Mouse (Mus musculus) kidney, adult 2 months (tissue): ENCODE measurements at regions not wholly inside any gene's neighbourhood (a gene's known extent, or its start where the extent isn't known, plus 50 kb on each side); places are given as distances from the start of the nearest gene placed in this dataset.

Experiments
- DNase-seq: peaks from one replicate; pipeline ENCODE4 v3.0.0; 2021
- H3K27ac ChIP-seq: fragments of 200-500 bp; 2 replicates; pipeline ENCODE4 v1.5.1; 2012; ENCODE audit warnings: low read depth, low read length, control low read depth, inconsistent platforms; ENCODE audit not compliant: insufficient read depth
- H3K27me3 ChIP-seq: fragments of 200-500 bp; replicated peaks from 2 replicates; pipeline ENCODE4 v1.6.1; 2012; ENCODE audit warnings: mild to moderate bottlenecking, moderate library complexity, low read length, inconsistent platforms; ENCODE audit not compliant: control insufficient read depth, insufficient read depth
- H3K36me3 ChIP-seq: fragments of 200-500 bp; 2 replicates; pipeline ENCODE4 v1.6.1; 2012; ENCODE audit warnings: mild to moderate bottlenecking, moderate library complexity, low read length, inconsistent platforms; ENCODE audit not compliant: control insufficient read depth, insufficient read depth
- H3K4me1 ChIP-seq: fragments of 200-500 bp; 2 replicates; pipeline ENCODE4 v1.6.1; 2011; ENCODE audit warnings: low read length; ENCODE audit not compliant: control insufficient read depth, insufficient read depth
- H3K4me3 ChIP-seq: fragments of 200-500 bp; 2 replicates; pipeline ENCODE4 v1.5.1; 2011; ENCODE audit warnings: mild to moderate bottlenecking, low read depth, low read length, control low read depth; ENCODE audit not compliant: insufficient read depth
- CTCF ChIP-seq: fragments of 200-500 bp; conservative IDR thresholded peaks from 2 replicates; pipeline ENCODE4 v1.5.1; 2011; ENCODE audit warnings: low read depth, mild to moderate bottlenecking, control low read depth, low read length, moderate library complexity, mixed read lengths; ENCODE audit not compliant: insufficient read depth, insufficient read length
- POLR2A ChIP-seq: fragments of 200-500 bp; IDR thresholded peaks from one replicate; pipeline ENCODE4 v1.6.1; 2011; ENCODE audit warnings: low read depth, low read length, control low read depth
- WGBS: fragments of 180-500 bp; shearing (Covaris S2); methylation state at CpG from one replicate; pipeline ENCODE4 v1.1.7; 2018; 5-methylcytosine and 5-hydroxymethylcytosine counted together

- Histone ChIP-seq H3K4me1 (no peaks in the 10 kb centered on the region), H3K27me3 (no peaks in the 10 kb centered on the region), H3K36me3 (no peaks in the 10 kb centered on the region), H3K27ac (no peak overlapping the region), H3K4me3 (no peak overlapping the region)
- DNase-seq, result no peak
- no peak for TF ChIP-seq POLR2A
- no peak for TF ChIP-seq CTCF
- WGBS, result 67% methylated on average over 6 of the region's 6 CpGs
Observed at GRCm38 (mm10) chr12:71481371-71481770, 171.7 kb downstream of the Dact1 start.

- DNase-seq, result no peak
- Histone ChIP-seq H3K27me3 (no peaks in the 10 kb centered on the region), H3K4me3 (no peak overlapping the region), H3K36me3 (no peaks in the 10 kb centered on the region), H3K4me1 (no peaks in the 10 kb centered on the region), H3K27ac (no peak overlapping the region)
- WGBS, result 50% methylated on average over 9 of the region's 9 CpGs
- TF ChIP-seq POLR2A, result no peak
- TF ChIP-seq CTCF, result no peak
Observed at GRCm38 (mm10) chr12:71481899-71482593, 172.4 kb downstream of the Dact1 start.

GRCm38 (mm10) chr12:71482619-71483018 is 172.9 kb downstream of the Dact1 start:
- Histone ChIP-seq H3K4me3 (no peak overlapping the region), H3K27ac (no peak overlapping the region), H3K36me3 (no peaks in the 10 kb centered on the region), H3K27me3 (no peaks in the 10 kb centered on the region), H3K4me1 (no peaks in the 10 kb centered on the region)
- no peak for DNase-seq
- 47% methylated on average over 2 of the region's 2 CpGs for WGBS
- TF ChIP-seq CTCF (no peak), POLR2A (no peak)

- no peaks in the 10 kb centered on the region for H3K36me3 ChIP-seq
- DNase-seq, result no peak
- H3K27me3 ChIP-seq, result no peaks in the 10 kb centered on the region
- H3K4me1 ChIP-seq, result no peaks in the 10 kb centered on the region
- no peak overlapping the region for H3K4me3 ChIP-seq
- WGBS, result 96% methylated on average over 7 of the region's 7 CpGs
- no peak overlapping the region for H3K27ac ChIP-seq
- TF ChIP-seq POLR2A, result no peak
- no peak for TF ChIP-seq CTCF
Observed at GRCm38 (mm10) chr12:71483536-71484165, 174.0 kb downstream of the Dact1 start.

- Histone ChIP-seq H3K27ac (no peak overlapping the region), H3K36me3 (no peaks in the 10 kb centered on the region), H3K4me1 (no peaks in the 10 kb centered on the region), H3K4me3 (no peak overlapping the region), H3K27me3 (no peaks in the 10 kb centered on the region)
- TF ChIP-seq CTCF (no peak), POLR2A (no peak)
- DNase-seq, result no peak
- whole genome bisulfite sequencing, result 97% methylated on average over 5 of the region's 5 CpGs
Observed at GRCm38 (mm10) chr12:71484286-71484685, 174.6 kb downstream of the Dact1 start.

GRCm38 (mm10) chr12:71486078-71486477 is 176.4 kb downstream of the Dact1 start:
- DNase-seq, result no peak
- Histone ChIP-seq H3K4me3 (no peak overlapping the region), H3K36me3 (no peaks in the 10 kb centered on the region), H3K4me1 (no peaks in the 10 kb centered on the region), H3K27ac (no peak overlapping the region), H3K27me3 (no peaks in the 10 kb centered on the region)
- WGBS, result 81% methylated on average over 12 of the region's 12 CpGs
- TF ChIP-seq POLR2A, result no peak
- no peak for TF ChIP-seq CTCF

- WGBS, result 70% methylated on average over 6 of the region's 6 CpGs
- no peaks in the 10 kb centered on the region for H3K27me3 ChIP-seq
- no peak for DNase-seq
- no peaks in the 10 kb centered on the region for H3K4me1 ChIP-seq
- H3K4me3 ChIP-seq, result no peak overlapping the region
- no peak overlapping the region for H3K27ac ChIP-seq
- TF ChIP-seq CTCF (no peak), POLR2A (no peak)
- H3K36me3 ChIP-seq, result no peaks in the 10 kb centered on the region
Observed at GRCm38 (mm10) chr12:71487591-71488435, 178.1 kb downstream of the Dact1 start.
